In the genomic region with DNA sequence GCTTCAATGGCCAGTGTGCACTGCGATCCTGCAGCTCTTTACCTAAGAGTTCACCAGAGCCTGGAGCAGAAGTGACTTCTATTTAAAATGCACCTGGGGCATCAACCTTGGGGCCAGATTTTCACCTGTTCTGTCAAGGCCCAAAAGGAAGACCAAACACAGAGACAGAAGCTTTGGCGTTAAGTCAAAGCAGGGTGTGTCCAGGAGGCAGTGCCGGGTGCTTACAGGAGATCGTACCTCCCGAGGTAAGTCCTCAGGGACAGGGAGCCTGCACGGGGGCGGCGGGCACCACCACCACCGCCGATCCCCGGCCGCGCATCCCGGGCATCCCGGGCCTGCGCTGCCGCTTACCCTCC, we compare ENCODE assay signal across 8 mouse cellular contexts. TPM values are rescaled to one million over a fixed set of nuclear protein-coding genes. Genes with fewer than 3 reads are reported as not detected.
DNase-seq lines count a peak whose midpoint lies in the region; ATAC-seq and TF ChIP-seq lines count a peak whose summit lies in the region.

No protein-coding gene starts in this region.

- H3K9ac ChIP-seq in limb, embryonic 15.5 days: peak overlapping the region; percentile 86
- peak overlapping the region; percentile 83 for H3K9ac ChIP-seq in stomach, embryonic 15.5 days

- peak; percentile 32 for ATAC-seq in erythroblast, adult 5-6 weeks (replicated peaks; ENCODE audit: low FRiP score, poor library complexity, severe bottlenecking)
- no peak for ATAC-seq in limb, embryonic 15.5 days (ENCODE audit: insufficient number of reproducible peaks, low FRiP score, low TSS enrichment, low read depth)
- peak; percentile 33 for ATAC-seq in stomach, embryonic 15.5 days (ENCODE audit: insufficient read depth, low FRiP score, low read depth)

- 2% methylated on average over 17 of the region's 17 CpGs for WGBS in limb, embryonic 15.5 days
- WGBS in stomach, embryonic 15.5 days: under 1% methylated on average over 17 of the region's 17 CpGs

- H3K27me3 ChIP-seq in limb, embryonic 15.5 days: no peaks in the 10 kb centered on the region
- H3K27me3 ChIP-seq in stomach, embryonic 15.5 days (replicated peaks): no peaks in the 10 kb centered on the region

- intact Hi-C loops in gastrocnemius, adult 2 months (cut with DNase I): loop anchor here (5.0 to 10.0 kb wide), 3 partner anchors 44 to 282 kb away; partner anchors contain the start of genes Fam241a, Larp7 and Zgrf1
- intact Hi-C loops in gastrocnemius, postnatal 14 days (cut with DNase I; ENCODE audit: low total_unique reads): no loop called here

- H3K4me1 ChIP-seq in limb, embryonic 15.5 days: peaks cover 14% of the 10 kb centered on the region; the same call in 1 of the 2 replicates
- 0 out of 2 replicates have a peak, but pooled peaks cover 7% of the 10 kb centered on the region for H3K4me1 ChIP-seq in stomach, embryonic 15.5 days

- no peak for DNase-seq in gastrocnemius, adult 2 months
- DNase-seq in gastrocnemius, postnatal 14 days: no peak
- DNase-seq in 3T3-L1 (ENCODE audit: low read depth, low spot score): peak; percentile 34
- no peak for DNase-seq in gastrocnemius, postnatal 4 days (ENCODE audit: low spot score in 2 of 2)
- no peak for DNase-seq in testis, postnatal 14 days (ENCODE audit: low spot score)

- H3K27ac ChIP-seq in gastrocnemius, adult 2 months: peak overlapping the region; percentile 90
- H3K27ac ChIP-seq in limb, embryonic 15.5 days: peak overlapping the region; percentile 95
- peak overlapping the region; percentile 96 for H3K27ac ChIP-seq in stomach, embryonic 15.5 days

- no peak for TF ChIP-seq CTCF in gastrocnemius, adult 2 months (IDR thresholded peaks at IDR 0.05)

- no peaks in the 10 kb centered on the region; the same call in 1 of the 2 replicates for H3K36me3 ChIP-seq in limb, embryonic 15.5 days
- no peaks in the 10 kb centered on the region for H3K36me3 ChIP-seq in stomach, embryonic 15.5 days

- H3K4me3 ChIP-seq in gastrocnemius, adult 2 months: peak overlapping the region; percentile 93
- peak overlapping the region; percentile 90 for H3K4me3 ChIP-seq in limb, embryonic 15.5 days
- peak overlapping the region; percentile 79 for H3K4me3 ChIP-seq in stomach, embryonic 15.5 days (replicated peaks)

- peak overlapping the region; percentile 69 for H3K4me2 ChIP-seq in limb, embryonic 15.5 days
- H3K4me2 ChIP-seq in stomach, embryonic 15.5 days: peak overlapping the region; percentile 78

- no peaks in the 10 kb centered on the region for H3K9me3 ChIP-seq in limb, embryonic 15.5 days
- H3K9me3 ChIP-seq in stomach, embryonic 15.5 days: no peaks in the 10 kb centered on the region

RNA-seq across cellular contexts. Expression of gene Ap1ar, which starts 0.5 kb away (rescaled TPM):
- 10 to 100 TPM; 22.2 to 25.1 TPM for total RNA-seq in gastrocnemius, adult 2 months (2021)
- total RNA-seq in gastrocnemius, postnatal 14 days (2021): 10 to 100 TPM; 15.3 to 16.4 TPM
- 11.9 and 22.4 TPM in 2 replicates for total RNA-seq in erythroblast, adult 5-6 weeks (2015; ENCODE audit: low replicate concordance)
- 31.9 and 51.7 TPM in 2 replicates for total RNA-seq in erythroblast, adult 5-6 weeks (2017; ENCODE audit: low replicate concordance)
- polyA plus RNA-seq in limb, embryonic 15.5 days (2015; fragmentation: Nextera tagmentation; extraction: Ambion mirVana): 41.6 and 50.8 TPM in 2 replicates
- 66.9 and 70.0 TPM in 2 replicates for polyA plus RNA-seq in stomach, embryonic 15.5 days (2015; fragmentation: Nextera tagmentation; extraction: Ambion mirVana)
- total RNA-seq in gastrocnemius, postnatal 4 days (2021): 10 to 100 TPM; 19.8 to 20.8 TPM

RNA-seq across cellular contexts. Expression of gene Tifa, which starts 47.2 kb away (rescaled TPM):
- 1 to 10 TPM in 1 of 2 experiments, under 1 TPM in 1; 0.64 to 1.3 TPM for total RNA-seq in gastrocnemius, adult 2 months (2021)
- 1 to 10 TPM; 1.4 to 1.5 TPM for total RNA-seq in gastrocnemius, postnatal 14 days (2021)
- 80.5 and 102 TPM in 2 replicates for total RNA-seq in erythroblast, adult 5-6 weeks (2015; ENCODE audit: low replicate concordance)
- 77.4 and 87.0 TPM in 2 replicates for total RNA-seq in erythroblast, adult 5-6 weeks (2017; ENCODE audit: low replicate concordance)
- 3.2 and 3.3 TPM in 2 replicates for polyA plus RNA-seq in limb, embryonic 15.5 days (2015; fragmentation: Nextera tagmentation; extraction: Ambion mirVana)
- polyA plus RNA-seq in stomach, embryonic 15.5 days (2015; fragmentation: Nextera tagmentation; extraction: Ambion mirVana): 7.5 and 8.1 TPM in 2 replicates
- total RNA-seq in gastrocnemius, postnatal 4 days (2021): 1 to 10 TPM; 1.6 to 2.0 TPM

RNA-seq across cellular contexts. Expression of gene Alpk1, which starts 56.4 kb away (rescaled TPM):
- 1 to 10 TPM; 1.4 to 1.6 TPM for total RNA-seq in gastrocnemius, adult 2 months (2021)
- total RNA-seq in gastrocnemius, postnatal 14 days (2021): 1 to 10 TPM in 1 of 2 experiments, under 1 TPM in 1; 0.93 to 1.7 TPM
- total RNA-seq in erythroblast, adult 5-6 weeks (2015; ENCODE audit: low replicate concordance): 1.5 and 2.9 TPM in 2 replicates
- total RNA-seq in erythroblast, adult 5-6 weeks (2017; ENCODE audit: low replicate concordance): 2.9 and 3.0 TPM in 2 replicates
- 0.79 and 1.5 TPM in 2 replicates for polyA plus RNA-seq in limb, embryonic 15.5 days (2015; fragmentation: Nextera tagmentation; extraction: Ambion mirVana)
- polyA plus RNA-seq in stomach, embryonic 15.5 days (2015; fragmentation: Nextera tagmentation; extraction: Ambion mirVana): 3.2 and 3.6 TPM in 2 replicates
- 1 to 10 TPM; 2.4 to 2.7 TPM for total RNA-seq in gastrocnemius, postnatal 4 days (2021)

RNA-seq across cellular contexts. Expression of gene Fam241a, which starts 59.3 kb away (rescaled TPM):
- 1 to 10 TPM; 3.5 to 4.2 TPM for total RNA-seq in gastrocnemius, adult 2 months (2021)
- total RNA-seq in gastrocnemius, postnatal 14 days (2021): 1 to 10 TPM; 3.9 to 4.1 TPM
- 48.1 and 68.0 TPM in 2 replicates for total RNA-seq in erythroblast, adult 5-6 weeks (2015; ENCODE audit: low replicate concordance)
- 59.3 and 69.0 TPM in 2 replicates for total RNA-seq in erythroblast, adult 5-6 weeks (2017; ENCODE audit: low replicate concordance)
- 8.6 and 10.7 TPM in 2 replicates for polyA plus RNA-seq in limb, embryonic 15.5 days (2015; fragmentation: Nextera tagmentation; extraction: Ambion mirVana)
- 21.0 and 27.9 TPM in 2 replicates for polyA plus RNA-seq in stomach, embryonic 15.5 days (2015; fragmentation: Nextera tagmentation; extraction: Ambion mirVana)
- 1 to 10 TPM; 8.9 to 10.0 TPM for total RNA-seq in gastrocnemius, postnatal 4 days (2021)

Comparison
In these comparisons a context has a peak if more than half of its experiments do, and no peak if none do; other contexts are left out.
1. RNA of gene Tifa, which starts 47.2 kb away (total RNA-seq): 77.4 to 102 TPM in erythroblast, adult 5-6 weeks; 1.6 to 2.0 TPM in gastrocnemius, postnatal 4 days, 1.4 to 1.5 TPM in gastrocnemius, postnatal 14 days and 0.64 to 1.3 TPM in gastrocnemius, adult 2 months; every median in the first group is over 10 times any median in the second.
2. Peak in every context shown above with its lines, with median percentiles within 50 percentile points of each other: H3K27ac ChIP-seq and H3K4me3 ChIP-seq.